Mouse (Mus musculus) midbrain, postnatal 0 days (tissue): ENCODE measurements around the gene Trappc10. TPM values are rescaled to one million over a fixed set of nuclear protein-coding genes. Genes with fewer than 3 reads are reported as not detected.

Source experiments
- ATAC-seq: fragments of 200-750 bp; cut with Nextera tagmentation; 2 replicates; pipeline ENCODE4 v1.8.0; 2017; ENCODE audit warnings: moderate number of reproducible peaks, mild to moderate bottlenecking, moderate TSS enrichment, moderate library complexity; ENCODE audit not compliant: low FRiP score
- DNase-seq: peaks from one replicate; pipeline ENCODE4 v3.0.0-alpha.2; 2015; ENCODE audit warnings: low spot score
- H3K27ac ChIP-seq: fragments of 300-500 bp; sonication (generic); 2 replicates; pipeline ENCODE4 v1.5.1; 2014; ENCODE audit warnings: low read depth, mild to moderate bottlenecking, low read length, mixed read lengths
- H3K27me3 ChIP-seq: fragments of 300-500 bp; sonication (generic); 2 replicates; pipeline ENCODE4 v1.6.1; 2014; ENCODE audit warnings: low read length, control low read depth, mixed read lengths; ENCODE audit not compliant: insufficient read depth
- H3K36me3 ChIP-seq: fragments of 300-500 bp; sonication (generic); 2 replicates; pipeline ENCODE4 v1.6.1; 2014; ENCODE audit warnings: low read length, control low read depth, mixed read lengths; ENCODE audit not compliant: insufficient read depth
- H3K4me1 ChIP-seq: fragments of 300-500 bp; sonication (generic); 2 replicates; pipeline ENCODE4 v1.6.1; 2014; ENCODE audit warnings: mild to moderate bottlenecking, control low read depth, antibody characterized with exemption, low read length, mixed read lengths; ENCODE audit not compliant: insufficient read depth
- H3K4me2 ChIP-seq: fragments of 300-500 bp; sonication (generic); 2 replicates; pipeline ENCODE4 v1.6.1; 2014; ENCODE audit warnings: low read depth, mild to moderate bottlenecking, low read length, mixed read lengths; ENCODE audit not compliant: poor library complexity, severe bottlenecking
- H3K4me3 ChIP-seq: fragments of 300-500 bp; sonication (generic); 2 replicates; pipeline ENCODE4 v1.5.1; 2014; ENCODE audit warnings: low read depth, mild to moderate bottlenecking, low read length, moderate library complexity
- H3K9ac ChIP-seq: fragments of 300-500 bp; sonication (generic); replicated peaks from 2 replicates; pipeline ENCODE4 v1.6.1; 2014; ENCODE audit warnings: mild to moderate bottlenecking, low read length, moderate library complexity, mixed read lengths; ENCODE audit not compliant: poor library complexity, severe bottlenecking
- H3K9me3 ChIP-seq: fragments of 300-500 bp; sonication (generic); 2 replicates; pipeline ENCODE4 v1.6.1; 2016; ENCODE audit warnings: low read length, control low read depth
- CTCF ChIP-seq: IDR thresholded peaks from 2 replicates; pipeline ENCODE4 v1.5.1; 2016; ENCODE audit warnings: antibody characterized with exemption, mild to moderate bottlenecking
- WGBS: fragments of 180-500 bp; shearing (Covaris S2); extraction: QIAGEN DNeasy Blood & Tissue Kit; methylation state at CpG from one replicate; pipeline ENCODE4 v1.1.7; 2014; 5-methylcytosine and 5-hydroxymethylcytosine counted together
- polyA plus RNA-seq: library from polyadenylated mRNA; unstranded; fragments of >200 nt; fragmentation: Nextera tagmentation; extraction: Ambion mirVana; gene quantifications from 2 replicates; pipeline ENCODE4 v1.2.1, GENCODE M21; 2015
- total RNA-seq: library from RNA; depleted of rRNA; stranded (reverse); fragments of >200 nt; gene quantifications from 2 replicates; pipeline ENCODE4 v1.2.3, GENCODE M21; 2014

The Trappc10 gene
- total and polyA plus RNA-seq, 2 experiments from 2014 or later, result 42.2 to 102 TPM

DNA sequence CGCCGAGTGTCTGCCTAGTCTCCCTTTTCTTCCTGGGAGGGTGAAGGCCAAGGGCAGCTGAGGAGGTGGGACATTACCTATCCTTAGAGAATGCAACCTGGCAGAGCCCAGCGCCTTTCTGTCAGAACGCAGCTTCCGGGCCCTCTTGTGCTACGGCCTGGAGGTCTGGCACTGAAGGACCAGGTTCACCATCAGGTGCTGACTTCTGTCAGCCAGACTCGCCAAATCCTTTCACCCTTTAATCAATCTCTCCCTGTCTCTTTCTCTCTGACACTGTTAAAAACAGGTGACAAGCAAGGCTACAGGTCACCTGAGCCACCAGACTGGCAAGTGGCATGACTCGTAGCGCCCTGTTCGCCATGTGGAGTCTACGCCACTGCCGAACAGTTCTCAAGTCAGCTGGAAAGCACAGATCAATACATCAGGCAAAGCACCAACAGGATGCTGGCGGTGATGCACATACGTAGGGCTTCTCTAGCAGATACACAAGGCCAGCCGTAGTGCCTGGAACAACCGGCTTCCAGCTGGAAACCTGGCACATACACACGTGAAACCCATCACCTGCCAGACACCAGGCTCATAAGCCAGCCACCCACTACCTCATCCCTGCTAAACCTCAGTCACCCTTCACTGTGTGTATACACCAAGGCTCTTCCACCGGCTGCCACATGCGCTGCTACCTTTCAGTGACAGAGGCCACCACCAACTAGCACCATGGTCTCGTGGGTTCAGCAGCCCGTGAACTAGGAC is 79.0 kb downstream of the Trappc10 start:
- H3K4me1 ChIP-seq, result peaks cover 6% of the 10 kb centered on the region; the same call in 1 of the 2 replicates
- no peak overlapping the region for H3K27ac ChIP-seq
- no peak overlapping the region for H3K9ac ChIP-seq
- H3K4me3 ChIP-seq, result no peak overlapping the region
- H3K36me3 ChIP-seq, result peaks cover 49% of the 10 kb centered on the region
- H3K9me3 ChIP-seq, result no peaks in the 10 kb centered on the region
- no peak for ATAC-seq
- no peak overlapping the region for H3K4me2 ChIP-seq
- no peak for TF ChIP-seq CTCF
- WGBS, result 93% methylated on average over 21 of the region's 21 CpGs
- DNase-seq, result no peak
- H3K27me3 ChIP-seq, result no peaks in the 10 kb centered on the region

DNA sequence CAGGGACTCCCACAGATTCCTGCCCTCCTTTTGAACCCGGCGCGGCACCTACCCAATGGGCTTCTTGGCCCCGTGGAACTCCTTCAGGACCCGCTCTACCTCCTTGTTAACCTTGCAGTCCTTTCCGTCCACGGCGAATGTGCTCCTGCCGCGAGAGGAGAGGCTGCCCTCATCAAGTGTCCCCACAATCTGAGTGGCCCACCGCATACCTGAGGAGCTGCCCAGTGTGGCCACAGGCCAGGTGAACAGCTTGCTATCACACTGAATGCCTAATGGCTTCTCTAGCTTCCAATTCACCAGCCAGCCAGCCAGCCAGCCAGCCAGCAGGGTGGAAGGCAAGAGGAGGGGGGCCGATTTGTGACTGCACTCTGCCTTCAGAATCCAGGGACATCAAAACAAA is 79.7 kb downstream of the Trappc10 start:
- 95% methylated on average over 12 of the region's 12 CpGs for WGBS
- no peak for DNase-seq
- H3K36me3 ChIP-seq, result peaks cover 49% of the 10 kb centered on the region

DNA sequence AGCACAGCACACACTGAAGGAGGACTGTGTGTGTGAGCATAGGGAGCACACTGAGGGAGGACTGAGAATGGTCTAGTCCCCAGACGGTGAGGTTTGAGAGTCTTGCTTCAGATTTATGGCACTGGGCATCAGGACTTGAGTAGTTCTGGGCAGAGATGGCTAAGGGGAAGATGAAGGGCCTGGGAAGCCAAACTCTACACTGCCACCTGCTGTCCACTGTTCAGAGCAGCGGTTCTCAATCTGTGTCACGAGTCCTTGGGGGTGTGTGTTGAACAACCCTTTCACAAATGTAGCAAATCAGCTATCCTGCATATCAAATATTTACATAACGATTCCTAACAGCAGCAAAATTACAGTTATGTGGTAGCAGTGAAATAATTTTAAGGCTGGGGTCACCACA is 80.5 kb downstream of the Trappc10 start:
- Histone ChIP-seq H3K9ac (no peak overlapping the region), H3K27me3 (no peaks in the 10 kb centered on the region), H3K4me1 (peaks cover 13% of the 10 kb centered on the region; the same call in 1 of the 2 replicates), H3K27ac (no peak overlapping the region), H3K36me3 (peaks cover 49% of the 10 kb centered on the region), H3K9me3 (no peaks in the 10 kb centered on the region), H3K4me2 (no peak overlapping the region), H3K4me3 (no peak overlapping the region)
- TF ChIP-seq CTCF, result peak; percentile 86
- peak; percentile 84 for DNase-seq
- 30% methylated on average over 4 of the region's 4 CpGs for WGBS
- ATAC-seq, result no peak

More for the DNA sequence above, 79.7 kb downstream of the Trappc10 start:
- H3K27me3 ChIP-seq, result no peaks in the 10 kb centered on the region
- no peak overlapping the region for H3K9ac ChIP-seq
- H3K9me3 ChIP-seq, result no peaks in the 10 kb centered on the region
- TF ChIP-seq CTCF, result no peak
- no peak overlapping the region for H3K27ac ChIP-seq
- no peak overlapping the region for H3K4me3 ChIP-seq
- no peak for ATAC-seq
- no peak overlapping the region for H3K4me2 ChIP-seq
- H3K4me1 ChIP-seq, result peaks cover 7% of the 10 kb centered on the region; the same call in 1 of the 2 replicates

DNA sequence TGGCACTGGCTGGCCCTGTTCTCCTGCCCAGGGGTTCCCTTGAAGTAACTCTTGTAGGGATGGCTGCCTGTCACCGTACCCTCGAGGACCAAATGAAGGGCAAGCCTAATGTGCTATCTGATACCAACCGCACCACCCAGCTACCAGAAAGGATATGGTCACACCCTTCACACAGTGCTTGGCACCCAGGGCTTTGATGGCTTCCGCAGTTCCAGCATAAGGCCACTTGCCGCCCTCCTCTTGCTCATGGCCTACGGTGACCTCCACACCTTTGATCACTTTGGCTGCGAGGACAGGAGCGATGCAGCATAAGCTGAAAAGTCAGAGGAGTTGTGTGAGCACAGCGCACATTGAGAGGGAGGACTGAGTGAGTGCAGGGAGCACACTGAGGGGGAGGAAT is 81.2 kb downstream of the Trappc10 start:
- Histone ChIP-seq H3K36me3 (peaks cover 49% of the 10 kb centered on the region), H3K4me3 (no peak overlapping the region), H3K9ac (no peak overlapping the region), H3K4me2 (no peak overlapping the region), H3K4me1 (0 out of 2 replicates have a peak, but pooled peaks cover 8% of the 10 kb centered on the region), H3K27ac (no peak overlapping the region), H3K27me3 (no peaks in the 10 kb centered on the region), H3K9me3 (no peaks in the 10 kb centered on the region)
- 96% methylated on average over 9 of the region's 9 CpGs for WGBS
- no peak for DNase-seq
- 0 out of 2 replicates have a peak, but pooled peaks have one; percentile 8 for ATAC-seq
- TF ChIP-seq CTCF, result no peak

DNA sequence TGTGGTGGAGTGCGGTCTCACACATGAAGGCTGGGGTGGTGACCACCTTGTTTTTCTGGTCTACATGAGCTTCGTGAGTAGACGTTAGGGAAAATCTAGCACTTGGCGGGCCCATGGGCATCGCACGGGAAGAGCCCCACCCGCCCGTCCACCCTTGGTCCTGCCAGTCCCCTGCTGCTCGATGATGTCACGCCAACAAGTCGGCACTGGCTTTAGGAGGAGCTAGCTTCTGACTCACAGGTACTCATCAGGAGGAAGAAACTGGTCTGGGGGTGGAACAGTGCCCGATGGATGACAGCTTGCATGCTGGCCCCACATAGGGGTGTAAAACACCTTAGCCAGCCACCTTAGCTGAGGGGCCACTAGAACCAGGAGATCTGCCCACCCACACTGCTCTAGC is 81.8 kb downstream of the Trappc10 start:
- H3K9me3 ChIP-seq, result no peaks in the 10 kb centered on the region
- WGBS, result 95% methylated on average over 12 of the region's 12 CpGs
- H3K27ac ChIP-seq, result no peak overlapping the region
- DNase-seq (no peak), ATAC-seq (no peak)
- H3K4me2 ChIP-seq, result no peak overlapping the region
- no peak overlapping the region for H3K9ac ChIP-seq
- no peak for TF ChIP-seq CTCF
- H3K4me3 ChIP-seq, result no peak overlapping the region
- H3K36me3 ChIP-seq, result peaks cover 49% of the 10 kb centered on the region
- 0 out of 2 replicates have a peak, but pooled peaks cover 8% of the 10 kb centered on the region for H3K4me1 ChIP-seq
- H3K27me3 ChIP-seq, result no peaks in the 10 kb centered on the region

DNA sequence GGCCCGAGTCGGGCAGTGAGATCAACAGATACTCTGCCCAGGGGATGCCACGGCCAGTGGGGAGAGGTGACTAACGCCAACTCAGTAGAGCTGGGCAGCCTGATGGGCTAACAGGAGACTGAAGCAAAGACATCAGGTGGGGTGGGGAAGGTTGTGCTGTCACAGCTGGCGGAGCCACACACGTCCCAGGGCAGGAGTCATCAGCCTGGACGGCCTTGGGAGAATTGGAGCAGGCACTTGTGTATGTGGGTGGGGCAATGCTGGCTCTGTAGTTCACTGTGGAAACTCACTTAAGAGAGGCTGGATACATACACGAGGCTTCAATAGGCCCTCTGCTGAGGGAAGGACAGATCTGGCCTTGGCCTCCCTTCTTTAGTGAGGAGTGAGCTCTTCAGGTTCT is 83.3 kb downstream of the Trappc10 start:
- ATAC-seq (no peak), DNase-seq (no peak)
- no peaks in the 10 kb centered on the region for H3K9me3 ChIP-seq
- no peak overlapping the region for H3K27ac ChIP-seq
- H3K27me3 ChIP-seq, result no peaks in the 10 kb centered on the region
- H3K36me3 ChIP-seq, result peaks cover 34% of the 10 kb centered on the region
- H3K4me1 ChIP-seq, result 0 out of 2 replicates have a peak, but pooled peaks cover 8% of the 10 kb centered on the region
- H3K9ac ChIP-seq, result no peak overlapping the region
- no peak overlapping the region for H3K4me2 ChIP-seq
- no peak for TF ChIP-seq CTCF
- 89% methylated on average over 8 of the region's 8 CpGs for WGBS
- no peak overlapping the region for H3K4me3 ChIP-seq
